Mouse (Mus musculus) spleen, postnatal 36 days (tissue): ENCODE results near the gene Ubr2.

ENCODE experiments used
- DNase-seq, 2 experiments: peaks; one replicate each; pipeline ENCODE4 v3.0.0; 2022; ENCODE audit warnings: low spot score in 2 of 2, mixed read lengths in 1 of 2

Ubr2 gene

DNA sequence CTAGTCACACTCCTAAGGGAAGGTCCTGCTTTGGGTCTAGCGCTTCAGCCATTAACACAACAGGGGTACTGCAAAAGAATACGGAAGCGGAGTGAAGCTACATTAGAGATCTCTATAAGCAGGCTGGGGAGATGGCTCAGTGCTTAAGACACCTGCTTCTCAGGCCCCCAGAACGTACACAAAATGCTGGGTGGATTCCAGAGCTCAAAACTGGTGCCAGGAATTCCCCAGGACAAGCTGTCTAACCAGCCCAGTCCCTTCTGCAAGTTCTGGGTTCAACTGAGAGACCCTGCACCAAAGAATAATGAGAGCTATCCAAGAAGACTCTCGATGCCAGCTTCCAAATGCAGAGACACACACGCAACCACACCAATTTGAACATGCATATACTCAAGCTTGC is 128.6 kb downstream of the Ubr2 start:
- no peak for DNase-seq

DNA sequence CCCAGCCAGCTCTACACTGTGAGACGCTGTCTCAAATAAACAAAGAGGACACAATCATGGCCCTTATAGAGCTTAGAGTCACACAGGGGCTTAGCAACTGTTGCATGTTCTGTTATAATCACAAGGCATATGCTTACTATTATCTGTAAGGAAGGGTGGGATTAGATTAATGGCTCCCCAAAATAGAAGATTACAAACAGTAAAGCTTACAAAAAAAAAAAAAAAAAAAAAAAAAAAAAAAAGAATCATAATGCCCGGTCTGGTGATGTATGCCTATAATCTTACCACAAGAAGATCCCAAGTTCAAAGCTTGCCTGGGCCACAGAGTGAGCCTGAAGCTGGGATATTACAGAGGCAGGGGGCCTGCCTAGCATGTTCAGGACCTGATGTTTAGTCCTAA is 130.0 kb downstream of the Ubr2 start:
- no peak for DNase-seq

DNA sequence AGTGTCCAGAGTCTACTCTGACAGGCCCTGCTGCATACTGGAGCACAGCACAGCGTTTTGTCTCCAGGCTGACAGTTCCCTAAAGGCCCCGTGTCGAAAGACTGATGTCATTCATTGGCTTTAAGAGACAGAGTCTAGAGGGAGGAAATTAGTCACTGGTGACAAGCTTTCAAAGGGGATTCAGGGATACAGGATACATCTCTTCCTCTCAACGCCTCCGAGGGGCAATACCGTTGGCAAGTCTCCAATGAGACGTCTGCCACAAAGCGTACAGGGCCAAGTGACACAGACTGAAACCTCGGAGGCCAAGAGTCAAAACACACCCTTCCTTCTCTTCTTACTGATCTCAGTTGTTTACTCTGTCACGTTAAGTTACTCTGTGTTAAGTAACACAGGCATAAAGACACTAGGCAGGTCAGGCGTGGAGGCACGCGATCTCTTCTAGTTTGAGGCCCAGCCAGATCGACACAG is 130.5 kb downstream of the Ubr2 start:
- DNase-seq = no peak
